Mouse (Mus musculus) MEL (cell line): ENCODE measurements around the gene Clec1a. TPM values are rescaled to one million over a fixed set of nuclear protein-coding genes. Genes with fewer than 3 reads are reported as not detected.

Experiments used
- DNase-seq: peaks from one replicate; pipeline ENCODE4 v3.0.0; 2011; ENCODE audit warnings: low read depth, low spot score
- H3K27ac ChIP-seq: 2 replicates; pipeline ENCODE4 v1.5.1; 2012; ENCODE audit warnings: low read depth, mild to moderate bottlenecking, control low read depth, low read length, moderate library complexity; ENCODE audit not compliant: control insufficient read depth
- H3K27me3 ChIP-seq, 2 experiments: fragments of 150-350 bp in 1 of 2; sonication (generic) in 1 of 2; 2 replicates each; pipeline ENCODE4 v1.6.1; 2012; ENCODE audit warnings: low read length in 2 of 2, mild to moderate bottlenecking in 2 of 2, improper control_type of control experiment in 1 of 2, moderate library complexity in 1 of 2; ENCODE audit not compliant: insufficient read depth in 2 of 2, control insufficient read depth in 1 of 2
- H3K36me3 ChIP-seq, 2 experiments: 2 replicates each; pipeline ENCODE4 v1.6.1; 2012 to 2014; ENCODE audit warnings: low read length in 2 of 2, improper control_type of control experiment in 1 of 2, inconsistent platforms in 1 of 2, mild to moderate bottlenecking in 1 of 2; ENCODE audit not compliant: insufficient read depth in 2 of 2, control insufficient read depth in 1 of 2
- H3K4me1 ChIP-seq, 2 experiments: fragments of 150-350 bp in 1 of 2; sonication (generic) in 1 of 2; 2 replicates each; pipeline ENCODE4 v1.6.1; 2012; ENCODE audit warnings: low read length in 2 of 2, improper control_type of control experiment in 1 of 2, mild to moderate bottlenecking in 1 of 2; ENCODE audit not compliant: insufficient read depth in 2 of 2, control insufficient read depth in 1 of 2
- H3K4me3 ChIP-seq, 2 experiments: fragments of 150-350 bp in 1 of 2; sonication (generic) in 1 of 2; 2 replicates each; pipeline ENCODE4 v1.5.1; 2012; ENCODE audit warnings: low read depth in 2 of 2, low read length in 2 of 2, mild to moderate bottlenecking in 2 of 2, moderate library complexity in 2 of 2, control low read depth in 1 of 2, improper control_type of control experiment in 1 of 2; ENCODE audit not compliant: control insufficient read depth in 1 of 2, insufficient read depth in 1 of 2
- H3K79me2 ChIP-seq: 2 replicates; pipeline ENCODE4 v1.6.1; 2012; ENCODE audit warnings: mild to moderate bottlenecking, low read length, moderate library complexity; ENCODE audit not compliant: control insufficient read depth, poor library complexity, insufficient read depth
- H3K9ac ChIP-seq: 2 replicates; pipeline ENCODE4 v1.6.1; 2012; ENCODE audit warnings: low read depth, mild to moderate bottlenecking, control low read depth, low read length, moderate library complexity; ENCODE audit not compliant: control insufficient read depth, poor library complexity, severe bottlenecking
- H3K9me3 ChIP-seq: fragments of 150-350 bp; sonication (generic); replicated peaks from 2 replicates; pipeline ENCODE4 v1.6.1; 2012; ENCODE audit warnings: mild to moderate bottlenecking, low read length, improper control_type of control experiment, moderate library complexity; ENCODE audit not compliant: insufficient read depth
- CHD2 ChIP-seq: IDR thresholded peaks from 2 replicates; pipeline ENCODE4 v1.6.1; 2011; ENCODE audit warnings: low read length, improper control_type of control experiment
- CTCF ChIP-seq, 3 experiments: IDR thresholded peaks in 2 of 3; conservative IDR thresholded peaks in 1 of 3; 2 replicates each; pipeline ENCODE4 v1.5.1; 2011 to 2012; ENCODE audit warnings: low read length in 3 of 3, low read depth in 2 of 3, mild to moderate bottlenecking in 2 of 3, improper control_type of control experiment in 1 of 3, inconsistent platforms in 1 of 3, mixed read lengths in 1 of 3, moderate library complexity in 1 of 3; ENCODE audit not compliant: control insufficient read depth in 1 of 3, insufficient read depth in 1 of 3, poor library complexity in 1 of 3, severe bottlenecking in 1 of 3
- E2F4 ChIP-seq: IDR thresholded peaks from 2 replicates; pipeline ENCODE4 v1.6.1; 2011; ENCODE audit warnings: low read depth, low read length, improper control_type of control experiment, borderline replicate concordance
- ELF1 ChIP-seq: IDR thresholded peaks from 2 replicates; pipeline ENCODE4 v1.6.1; 2014; ENCODE audit warnings: low read depth, mild to moderate bottlenecking, inconsistent platforms, low read length, improper control_type of control experiment, moderate library complexity
- ETS1 ChIP-seq: IDR thresholded peaks from 2 replicates; pipeline ENCODE4 v1.6.1; 2012; ENCODE audit warnings: low read depth, mild to moderate bottlenecking, inconsistent platforms, low read length, improper control_type of control experiment, moderate library complexity
- KAT2A ChIP-seq: conservative IDR thresholded peaks from 2 replicates; pipeline ENCODE4 v1.6.1; 2012; ENCODE audit warnings: low read depth, low read length, improper control_type of control experiment, inconsistent platforms
- MXI1 ChIP-seq: IDR thresholded peaks from 2 replicates; pipeline ENCODE4 v1.6.1; 2011; ENCODE audit warnings: mild to moderate bottlenecking, low read depth, low read length, improper control_type of control experiment
- NRF1 ChIP-seq: IDR thresholded peaks from 2 replicates; pipeline ENCODE4 v1.6.1; 2014; ENCODE audit warnings: low read depth, mild to moderate bottlenecking, inconsistent platforms, low read length, improper control_type of control experiment, moderate library complexity; ENCODE audit not compliant: poor library complexity, insufficient read depth, severe bottlenecking
- RAD21 ChIP-seq: IDR thresholded peaks from 2 replicates; pipeline ENCODE4 v1.6.1; 2011; ENCODE audit warnings: mild to moderate bottlenecking, low read depth, low read length, improper control_type of control experiment
- SIN3A ChIP-seq: IDR thresholded peaks from 2 replicates; pipeline ENCODE4 v1.6.1; 2012; ENCODE audit warnings: low read length, improper control_type of control experiment, inconsistent platforms
- SMC3 ChIP-seq: IDR thresholded peaks from 2 replicates; pipeline ENCODE4 v1.6.1; 2011; ENCODE audit warnings: low read depth, low read length, improper control_type of control experiment
- UBTF ChIP-seq: IDR thresholded peaks from 2 replicates; pipeline ENCODE4 v1.6.1; 2012; ENCODE audit warnings: low read depth, mild to moderate bottlenecking, inconsistent platforms, low read length, improper control_type of control experiment, moderate library complexity, borderline replicate concordance; ENCODE audit not compliant: insufficient read depth
- ZC3H11A ChIP-seq: IDR thresholded peaks from 2 replicates; pipeline ENCODE4 v1.6.1; 2012; ENCODE audit warnings: low read depth, mild to moderate bottlenecking, inconsistent platforms, low read length, improper control_type of control experiment
- polyA plus RNA-seq, 2 experiments: library from polyadenylated mRNA; stranded (reverse) in 1 of 2; unstranded in 1 of 2; fragments of >175 nt in 1 of 2; fragments of >200 nt in 1 of 2; gene quantifications; 2 replicates each; pipeline versions ENCODE4 v1.2.1 to v1.2.4; 2012; ENCODE audit warnings: low replicate concordance in 2 of 2, low read depth in 1 of 2; ENCODE audit not compliant: insufficient read length in 2 of 2, insufficient read depth in 1 of 2, missing spikeins in 1 of 2
- total RNA-seq: library from RNA; depleted of rRNA; stranded (reverse); fragments of 300-350 nt; gene quantifications from 2 replicates; pipeline ENCODE4 v1.2.3, GENCODE M21; 2012

Clec1a gene
- total and polyA plus RNA-seq, 3 experiments: not detected

DNA sequence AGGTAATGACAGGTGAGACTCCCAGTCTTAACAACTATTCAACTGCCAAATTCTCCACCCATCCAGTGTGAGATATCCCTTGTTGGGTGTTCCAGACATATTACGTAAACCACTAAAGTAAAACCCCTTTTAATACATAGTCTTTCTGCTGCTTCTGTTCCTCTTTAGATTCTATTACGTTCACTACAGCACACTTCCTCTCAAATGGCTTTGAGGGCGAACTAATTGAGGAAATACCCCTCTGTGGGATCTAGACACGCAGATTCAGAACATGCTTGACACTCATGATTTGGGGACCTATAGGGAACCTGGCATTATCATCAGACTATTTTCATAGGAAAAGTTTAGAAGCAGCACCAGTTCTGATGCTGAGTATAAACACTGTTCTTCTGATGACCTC, 43.1 kb upstream of the Clec1a start:
- DNase-seq: no peak
- no peaks in the 10 kb centered on the region for H3K79me2 ChIP-seq
- no peaks in the 10 kb centered on the region for H3K27me3 ChIP-seq
- no peaks in the 10 kb centered on the region for H3K36me3 ChIP-seq
- H3K27ac ChIP-seq: no peak overlapping the region
- H3K9me3 ChIP-seq: no peaks in the 10 kb centered on the region
- H3K9ac ChIP-seq: no peak overlapping the region
- H3K4me1 ChIP-seq: no peaks in the 10 kb centered on the region
- no peak overlapping the region for H3K4me3 ChIP-seq
- TF ChIP-seq SIN3A: no peak
- TF ChIP-seq NRF1: no peak
- TF ChIP-seq E2F4: no peak
- no peak for TF ChIP-seq ETS1

GRCm38 (mm10) chr6:129480089-129480958, 28.5 kb upstream of the Clec1a start:
- H3K79me2 ChIP-seq: no peaks in the 10 kb centered on the region
- no peak for DNase-seq
- H3K9me3 ChIP-seq: no peaks in the 10 kb centered on the region
- H3K9ac ChIP-seq: no peak overlapping the region
- H3K27me3 ChIP-seq: no peaks in the 10 kb centered on the region
- H3K4me1 ChIP-seq: no peaks in the 10 kb centered on the region
- H3K36me3 ChIP-seq: no peaks in the 10 kb centered on the region
- H3K4me3 ChIP-seq: no peak overlapping the region
- H3K27ac ChIP-seq: no peak overlapping the region
- TF ChIP-seq UBTF (no peak), ELF1 (no peak), KAT2A (no peak)
- TF ChIP-seq, all 39 proteins: peak for 0

DNA sequence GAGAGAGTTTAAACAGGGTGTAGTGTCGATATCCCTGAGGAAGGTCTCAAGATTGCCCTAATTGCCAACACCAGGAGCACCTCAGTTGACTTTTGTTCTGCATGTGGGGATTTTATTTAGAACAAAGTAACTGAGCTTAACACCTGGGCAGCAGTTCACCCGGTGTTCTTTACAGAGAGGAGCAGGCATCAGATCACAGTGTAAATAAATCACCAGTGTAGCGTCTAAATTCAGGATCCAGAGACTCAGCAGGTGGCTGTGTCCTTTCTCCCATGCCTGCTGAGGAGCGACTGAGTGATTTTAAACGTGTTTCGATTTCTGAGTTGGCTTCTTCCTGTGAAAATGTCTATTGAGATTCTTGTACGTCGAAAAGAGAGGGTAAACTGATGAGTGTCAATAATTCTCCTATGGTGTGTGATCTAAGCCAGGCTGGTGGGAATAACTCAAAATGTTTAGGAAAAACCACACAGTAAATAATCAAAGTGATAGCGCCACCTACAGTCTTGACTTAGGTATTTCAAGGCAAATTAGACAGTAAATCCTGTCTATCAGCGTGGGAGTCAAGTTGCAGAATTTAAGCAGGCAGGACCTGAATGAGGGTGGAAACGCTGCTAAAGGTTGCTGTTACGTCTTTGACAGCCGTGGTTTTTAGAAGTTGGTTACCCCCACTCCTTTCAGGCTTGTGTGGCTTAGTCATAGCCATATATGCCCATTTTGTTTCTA, 24.8 kb upstream of the Clec1a start:
- Histone ChIP-seq H3K79me2 (no peaks in the 10 kb centered on the region), H3K27ac (no peak overlapping the region), H3K4me3 (no peak overlapping the region), H3K4me1 (no peaks in the 10 kb centered on the region), H3K9ac (no peak overlapping the region), H3K27me3 (no peaks in the 10 kb centered on the region), H3K36me3 (no peaks in the 10 kb centered on the region), H3K9me3 (no peaks in the 10 kb centered on the region)
- TF ChIP-seq CTCF (IDR thresholded peaks at IDR 0.05 in 2 of 3, conservative IDR thresholded peaks at IDR 0.05 in 1 of 3; ENCODE audit: control insufficient read depth in 1 of 3, insufficient read depth in 1 of 3, low read depth in 2 of 3, low read length in 3 of 3, poor library complexity in 1 of 3, severe bottlenecking in 1 of 3) (peak in 2 of 3 experiments; percentile 62 to 63; a peak in 4 of 6 replicates), CHD2 (no peak), RAD21 (peak; percentile 42), ZC3H11A (0 out of 2 replicates have a peak, but pooled peaks have one; percentile 6), SMC3 (peak; percentile 45), MXI1 (no peak)
- peak; percentile 31 for DNase-seq
